Mouse (Mus musculus): ENCODE measurements at regions not wholly inside any gene's neighbourhood (a gene's known extent, or its start where the extent isn't known, plus 50 kb on each side); places are given as distances from the start of the nearest gene placed in this dataset.
A peak's percentile ranks its signal among the peaks of the same experiment; 100 is the strongest.

- no peak for DNase-seq (ENCODE audit: low spot score)
Observed at GRCm38 (mm10) chr1:190307751-190308150, 137.2 kb upstream of the Prox1 start.

GRCm38 (mm10) chr1:190297666-190298327 is 127.3 kb upstream of the Prox1 start:
- DNase-seq (ENCODE audit: low spot score) = no peak

DNA sequence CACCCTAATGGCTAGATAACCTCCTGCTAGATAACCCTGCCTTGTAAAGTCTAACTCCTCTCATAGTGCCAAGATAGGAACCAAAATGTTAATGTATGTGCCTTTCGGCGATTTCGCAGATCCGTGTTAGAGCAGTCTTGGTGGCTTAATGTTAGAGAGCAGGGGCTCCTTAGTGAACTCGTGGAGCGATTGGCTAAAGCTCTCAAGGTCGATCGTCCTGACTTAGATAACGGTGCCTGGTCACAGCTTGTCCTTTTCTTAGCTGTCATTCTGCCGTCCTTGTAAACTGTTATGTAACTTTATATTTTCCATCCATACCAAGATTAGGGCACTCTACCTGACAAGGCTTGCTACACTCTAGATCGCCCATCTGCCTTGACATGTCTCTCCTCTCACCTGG is 119.5 kb upstream of the Prox1 start:
- DNase-seq (ENCODE audit: low spot score) = no peak

DNA sequence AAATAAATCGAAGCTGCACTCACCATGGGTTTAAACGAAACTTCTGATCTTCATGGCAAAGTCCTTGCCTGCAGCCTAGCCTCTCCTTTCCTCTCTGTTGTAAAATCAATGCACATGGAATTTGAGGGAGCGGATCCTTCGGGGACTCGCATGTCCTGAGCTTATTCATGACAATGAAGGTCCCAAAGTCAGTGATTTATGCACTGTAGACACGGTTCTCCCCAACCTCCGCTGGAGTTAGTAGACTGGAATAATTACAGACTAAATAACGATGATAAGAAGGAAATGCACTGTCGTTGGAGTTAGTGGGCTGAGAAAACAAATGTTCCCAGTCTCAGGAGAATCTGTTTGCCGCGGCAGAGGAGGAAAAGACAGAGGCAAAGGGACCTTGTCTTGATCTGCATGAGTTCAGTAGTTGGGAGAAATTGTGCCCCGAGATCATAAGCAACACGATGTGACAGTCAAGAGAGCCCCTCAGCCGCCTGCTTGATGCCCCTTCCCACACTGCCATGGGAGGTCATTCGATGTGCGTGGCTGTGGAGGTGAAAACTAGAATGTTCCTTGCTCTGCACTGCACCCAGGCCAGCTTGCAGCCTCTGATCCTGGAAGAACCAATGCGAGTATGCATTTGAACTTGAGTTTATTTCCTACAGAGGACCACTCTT is 116.1 kb upstream of the Prox1 start:
- no peak for DNase-seq (ENCODE audit: low spot score)

DNA sequence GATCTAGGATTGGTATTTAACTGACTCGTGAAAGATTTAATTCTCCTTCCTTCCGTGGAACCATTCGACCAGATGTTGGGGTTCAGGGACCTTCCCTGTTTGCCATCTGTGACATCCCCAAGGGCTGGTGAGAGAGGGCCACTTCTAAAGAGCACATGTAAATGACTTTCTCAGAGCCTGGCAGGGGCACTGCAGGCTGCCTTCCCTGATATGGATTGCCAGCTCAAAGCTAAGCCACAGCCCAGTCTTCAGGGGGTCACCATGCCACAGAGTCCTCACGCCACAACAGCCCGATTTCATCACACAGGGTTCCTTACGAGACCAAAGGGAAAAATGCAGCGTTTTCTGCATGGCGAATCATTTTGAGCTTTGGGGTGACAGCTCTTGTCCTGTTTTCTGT is 115.1 kb upstream of the Prox1 start:
- no peak for DNase-seq (ENCODE audit: low spot score)

DNA sequence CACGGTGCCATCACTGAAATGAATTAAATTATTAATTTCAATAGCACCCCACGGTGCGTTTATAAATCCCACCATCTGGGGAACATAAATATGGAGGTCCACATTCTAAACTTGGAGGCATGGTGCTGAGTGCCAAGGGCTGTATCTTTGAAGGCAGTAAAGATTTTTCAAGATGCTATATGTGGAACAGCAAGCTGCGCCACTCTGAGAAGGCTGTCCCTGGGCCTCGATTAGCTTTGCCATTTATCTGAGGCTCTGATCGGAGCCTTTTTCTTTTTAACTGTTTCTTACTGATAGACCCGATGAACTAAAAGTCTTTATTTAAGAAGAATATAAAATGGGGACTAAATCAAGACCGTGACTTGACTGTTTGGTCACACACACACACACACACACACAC is 114.5 kb upstream of the Prox1 start:
- no peak for DNase-seq (ENCODE audit: low spot score)

DNA sequence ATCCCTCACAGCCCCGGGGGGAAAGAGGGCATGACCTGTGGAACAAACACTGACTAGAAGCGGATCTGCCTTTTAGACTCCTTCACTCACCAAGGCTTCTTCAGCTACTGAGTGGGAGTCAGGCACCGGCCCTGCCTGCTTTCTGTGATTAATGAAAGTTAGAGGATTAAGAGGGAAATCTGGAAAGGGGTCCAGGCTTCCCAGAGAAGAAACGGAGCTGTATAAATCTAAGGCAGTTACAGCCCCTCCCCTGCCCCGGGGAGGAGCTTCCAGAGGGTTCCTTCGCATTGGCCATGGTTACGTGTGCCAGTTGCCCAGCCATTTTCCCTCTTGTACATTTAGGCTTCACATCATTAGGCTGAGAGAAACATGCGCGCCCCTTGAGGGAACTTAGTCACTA is 113.6 kb upstream of the Prox1 start:
- DNase-seq (ENCODE audit: low spot score) = no peak

DNA sequence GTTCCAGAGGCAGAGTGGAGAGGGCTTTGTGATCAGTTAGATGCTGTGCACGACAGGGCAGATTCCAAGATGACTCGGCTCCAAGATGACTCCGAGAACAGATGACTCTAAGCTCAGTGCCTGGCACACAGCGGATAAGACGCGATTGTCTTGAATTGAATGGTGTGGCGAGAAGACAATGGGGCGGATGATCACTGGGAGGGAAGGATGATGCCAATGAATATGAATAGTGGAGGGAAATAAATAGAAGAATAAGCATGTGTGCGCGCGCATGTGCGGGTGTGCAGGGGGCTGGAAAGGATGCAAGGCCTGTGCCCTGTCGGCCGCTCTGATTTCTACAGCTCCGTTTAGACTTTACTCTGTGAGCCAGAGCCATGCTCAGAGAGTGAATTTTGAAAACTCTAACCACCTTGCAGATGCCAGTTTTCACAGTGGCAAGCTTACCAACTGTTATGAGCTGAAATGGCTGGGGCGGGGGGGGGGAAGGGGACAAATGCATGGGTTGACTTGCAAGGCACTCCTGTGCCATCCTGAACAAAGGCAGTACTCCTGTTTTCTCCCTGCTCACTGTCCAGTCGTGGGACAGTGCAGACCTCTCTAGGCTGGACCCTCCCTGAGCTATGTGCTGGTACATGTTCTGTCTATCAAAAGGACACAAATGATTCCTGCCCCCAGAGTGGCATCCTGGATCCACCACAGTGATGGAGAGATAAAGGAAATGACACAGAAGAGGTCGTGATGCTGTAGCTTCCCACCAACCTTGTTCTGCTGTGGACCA is 109.8 kb upstream of the Prox1 start:
- no peak for DNase-seq (ENCODE audit: low spot score)

DNA sequence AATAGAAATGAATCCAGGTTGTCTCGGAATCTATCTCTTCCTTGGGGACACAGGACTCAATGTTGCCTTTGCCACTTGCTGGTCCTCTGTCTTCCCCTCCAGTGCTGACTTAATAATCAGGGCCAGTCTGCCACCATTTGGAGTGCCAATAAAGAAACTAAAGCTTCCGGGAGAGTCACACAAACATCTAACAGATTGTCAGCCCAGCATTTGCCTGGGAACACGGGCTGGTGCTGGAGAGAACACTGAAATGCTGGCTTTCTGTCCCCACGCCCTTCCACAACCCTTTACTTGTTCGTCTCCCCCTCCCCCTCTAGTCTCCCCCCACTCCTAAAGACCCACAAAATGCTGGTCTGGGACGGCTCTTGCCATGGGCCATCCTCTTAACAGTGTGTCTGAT is 104.4 kb upstream of the Prox1 start:
- no peak for DNase-seq (ENCODE audit: low spot score)

DNA sequence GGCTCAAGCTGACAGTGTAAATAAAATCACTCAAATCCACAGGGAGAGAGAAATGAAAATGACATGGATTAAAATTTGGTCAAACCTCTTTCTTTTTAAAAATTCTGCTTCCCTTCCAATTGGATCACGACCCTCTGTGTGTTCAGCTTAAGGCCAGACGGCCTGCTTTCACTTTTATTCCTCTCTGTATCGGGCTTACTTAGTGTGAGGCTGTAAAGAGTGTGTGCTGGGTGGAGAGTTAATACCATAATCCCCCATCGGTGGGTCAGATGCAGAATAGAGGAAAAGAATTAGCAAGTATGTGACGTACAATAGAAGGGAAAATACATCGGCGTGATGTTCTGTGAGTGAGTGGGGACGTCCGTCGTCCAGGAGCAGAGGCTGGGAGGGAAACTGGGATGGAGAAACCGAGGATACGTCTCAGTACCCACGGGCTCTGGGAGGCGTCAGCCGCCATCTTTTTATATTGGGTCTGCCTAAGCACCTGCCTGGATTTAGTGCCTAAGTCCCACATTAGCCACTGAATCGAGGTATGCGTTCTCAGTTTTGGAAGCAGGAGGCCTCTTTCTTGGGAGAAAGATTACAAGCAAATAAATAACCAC is 100.4 kb upstream of the Prox1 start:
- DNase-seq (ENCODE audit: low spot score) = no peak

DNA sequence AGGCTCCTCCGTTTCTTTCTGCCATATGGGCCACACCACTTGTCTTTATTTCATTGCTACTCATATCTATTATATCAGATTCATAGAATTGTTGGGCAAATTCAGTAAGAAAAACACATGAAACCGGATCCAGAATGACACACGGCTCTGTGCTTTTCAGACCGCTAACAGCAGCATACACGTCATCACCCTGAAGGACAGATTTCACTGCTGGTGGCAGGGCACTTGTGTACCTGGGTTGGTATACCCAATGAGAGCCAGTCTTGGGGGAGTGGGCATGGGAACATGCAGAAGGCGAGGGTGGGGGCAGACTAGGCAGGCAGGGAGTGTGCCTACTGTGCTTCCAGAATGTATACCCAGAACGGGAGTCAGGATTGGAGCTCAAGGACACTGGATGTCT is 98.7 kb upstream of the Prox1 start:
- DNase-seq (ENCODE audit: low spot score) = no peak

- DNase-seq (ENCODE audit: low spot score) = no peak
Observed at GRCm38 (mm10) chr1:190265085-190265780, 94.7 kb upstream of the Prox1 start.

DNA sequence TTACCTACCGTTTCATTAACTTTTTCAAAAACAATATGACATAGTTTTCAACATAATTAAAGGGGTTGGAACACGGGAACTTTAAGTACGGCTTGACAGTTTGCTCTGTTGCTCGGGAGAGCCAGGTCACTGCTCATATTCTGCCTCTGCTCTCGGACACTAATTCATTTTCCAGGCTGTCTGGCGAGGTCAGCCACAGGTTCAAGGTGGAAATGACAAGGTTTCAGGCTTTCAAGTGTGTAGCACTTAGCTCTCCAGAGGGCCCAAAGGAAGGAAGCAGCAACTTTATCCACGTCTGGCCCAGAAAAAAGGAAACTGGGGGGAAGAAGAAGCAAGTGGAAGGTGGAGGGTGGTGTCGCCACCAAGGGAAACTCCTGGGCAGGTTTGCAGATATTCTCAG is 94.0 kb upstream of the Prox1 start:
- peak; percentile 21 for DNase-seq (ENCODE audit: low spot score)

- DNase-seq (ENCODE audit: low spot score) = peak; percentile 64
Observed at GRCm38 (mm10) chr1:190263620-190264019, 93.1 kb upstream of the Prox1 start.

DNA sequence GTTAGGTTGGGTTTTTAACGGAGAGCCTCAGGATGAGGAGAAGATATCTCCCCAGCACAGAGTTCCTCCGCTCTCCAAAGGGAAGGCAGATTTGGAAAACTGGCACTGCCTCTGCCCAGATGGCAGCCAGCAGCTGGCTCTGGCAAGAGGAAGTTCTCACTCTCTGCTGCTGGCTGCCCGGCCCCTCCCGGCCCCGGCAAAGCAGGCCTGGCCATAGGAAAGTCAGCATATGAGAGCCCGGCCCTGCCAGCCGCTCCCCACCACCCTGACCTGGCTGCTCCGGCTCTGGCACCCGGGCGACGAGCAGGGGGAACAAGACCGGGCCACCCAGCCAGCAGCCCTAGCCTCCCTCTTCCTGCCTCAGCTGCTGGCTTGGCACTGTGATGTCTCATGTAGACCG is 89.1 kb upstream of the Prox1 start:
- no peak for DNase-seq (ENCODE audit: low spot score)

DNA sequence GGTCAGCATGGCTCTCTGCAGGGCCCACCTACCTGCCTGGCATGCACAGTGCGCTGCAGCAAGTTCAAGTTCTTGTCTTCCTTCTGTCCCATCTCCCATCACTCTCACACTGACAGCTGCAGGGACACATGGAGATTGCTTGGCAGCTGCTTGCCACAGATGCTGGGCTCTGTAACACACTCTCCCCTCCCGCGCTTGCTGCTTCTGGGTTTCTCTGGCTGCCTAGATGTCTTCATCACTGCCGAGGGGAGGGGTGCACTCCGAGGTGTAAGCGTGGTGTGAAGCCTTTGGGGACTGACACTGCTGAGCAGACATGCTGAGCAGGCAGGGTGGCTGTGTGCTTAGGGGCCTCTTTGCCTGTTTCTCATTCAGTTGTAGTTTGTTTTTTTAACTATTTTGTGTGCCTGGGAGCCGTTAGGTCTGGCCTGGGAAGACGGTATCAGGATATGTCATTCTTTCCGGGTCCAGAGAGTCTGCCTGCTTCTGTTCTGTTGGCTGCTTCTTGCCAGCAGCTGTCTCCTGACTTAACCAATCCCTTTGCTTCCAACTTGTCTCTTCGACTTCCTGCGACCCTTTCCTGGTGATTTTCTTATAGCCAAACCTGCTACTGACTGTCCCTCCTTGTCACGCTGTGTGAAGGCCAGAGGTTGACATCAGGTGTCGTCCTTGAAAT is 80.2 kb upstream of the Prox1 start:
- peak; percentile 25 for DNase-seq (ENCODE audit: low spot score)

GRCm38 (mm10) chr1:190242526-190242925 is 72.0 kb upstream of the Prox1 start:
- no peak for DNase-seq (ENCODE audit: low spot score)

- DNase-seq (ENCODE audit: low spot score) = no peak
Observed at GRCm38 (mm10) chr1:190239796-190240195, 69.3 kb upstream of the Prox1 start.

DNA sequence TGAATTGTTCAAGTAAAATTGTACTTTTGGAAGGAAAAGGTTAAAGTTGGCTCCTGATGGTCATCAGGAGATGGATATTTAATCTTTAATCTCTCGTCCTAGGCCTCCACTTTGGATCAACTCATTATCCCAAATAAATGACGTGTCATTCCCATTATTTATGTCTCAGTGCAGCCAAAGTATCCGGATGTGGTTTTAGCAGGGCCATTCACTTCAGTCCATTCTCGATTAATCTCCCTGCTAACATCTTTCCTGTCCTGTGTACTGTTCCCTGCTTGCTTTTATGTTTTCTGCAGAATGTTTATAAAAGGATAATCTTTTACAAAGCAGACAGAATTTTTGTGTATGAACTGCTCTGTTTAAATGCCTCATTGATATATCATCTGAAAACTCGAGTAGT is 60.4 kb upstream of the Prox1 start:
- no peak for DNase-seq (ENCODE audit: low spot score)

GRCm38 (mm10) chr1:190220417-190220816 is 49.9 kb upstream of the Prox1 start:
- DNase-seq (ENCODE audit: low spot score) = no peak
